Mouse (Mus musculus) Patski (cell line): ENCODE measurements around the gene Dab1. TPM values are rescaled to one million over a fixed set of nuclear protein-coding genes. Genes with fewer than 3 reads are reported as not detected.

Experiments used
- ATAC-seq: fragments of 100-300 bp; one replicate; pipeline ENCODE4 v1.8.0; 2021
- CTCF ChIA-PET: fragments of 350-600 bp; sonication (Branson Sonifier 250); formaldehyde crosslinking; loops from one replicate; lab custom pipeline; 2022; ENCODE audit warnings: inconsistent platforms; lab: Charles Lee
- POLR2A ChIA-PET: fragments of 350-600 bp; sonication (Branson Sonifier 250); formaldehyde crosslinking; loops from one replicate; lab custom pipeline; 2022; ENCODE audit warnings: antibody characterized with exemption, inconsistent platforms; lab: Charles Lee
- DNase-seq: peaks from one replicate; pipeline ENCODE4 v3.0.0-alpha.2; 2011; ENCODE audit warnings: low read depth, low spot score
- H3K27me3 ChIP-seq: fragments of 371-371 bp; one replicate; pipeline ENCODE4 v1.5.1; 2021
- CTCF ChIP-seq: fragments of 100-300 bp; IDR thresholded peaks from one replicate; pipeline ENCODE4 v1.5.1; 2021
- in situ Hi-C: fragments of 300-500 bp; cut with MboI; formaldehyde crosslinking; loops from 3 replicates; pipeline ENCODE4 v1.11.1; 2018; ENCODE audit warnings: low pct_unique_long_range_greater_than_20kb, mixed read lengths
- polyA plus RNA-seq: library from polyadenylated mRNA; unstranded; gene quantifications from one replicate; pipeline ENCODE4 v1.2.3, GENCODE M21; 2021

Dab1 gene
- polyA plus RNA-seq, 1 experiment from 2014 or later: 0.08 TPM

DNA sequence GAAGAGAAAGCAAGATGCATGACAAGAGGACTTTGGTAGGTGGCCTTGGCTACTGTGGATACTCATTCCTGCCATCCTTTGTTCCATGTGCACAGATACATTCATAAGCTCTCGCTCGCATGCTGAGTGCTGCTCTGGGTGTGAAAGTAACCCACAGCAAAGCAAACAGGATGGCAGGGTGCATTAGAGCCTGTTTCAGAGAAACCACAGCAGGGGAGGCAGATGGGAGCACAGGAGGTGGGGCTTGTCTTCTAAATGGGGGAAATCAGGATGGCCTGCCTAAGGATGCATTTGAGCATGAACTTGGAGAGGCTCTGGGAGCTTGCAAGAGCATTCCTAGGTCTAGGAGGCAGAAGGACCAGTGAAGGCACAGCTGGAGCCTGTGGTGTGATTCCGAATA, 820.5 kb downstream of the Dab1 start:
- no peak for ATAC-seq
- H3K27me3 ChIP-seq: no peaks in the 10 kb centered on the region
- ChIA-PET CTCF (no interaction called here), POLR2A (no interaction called here)
- no peak for TF ChIP-seq CTCF
- in situ Hi-C loops: no loop called here
- DNase-seq: no peak

DNA sequence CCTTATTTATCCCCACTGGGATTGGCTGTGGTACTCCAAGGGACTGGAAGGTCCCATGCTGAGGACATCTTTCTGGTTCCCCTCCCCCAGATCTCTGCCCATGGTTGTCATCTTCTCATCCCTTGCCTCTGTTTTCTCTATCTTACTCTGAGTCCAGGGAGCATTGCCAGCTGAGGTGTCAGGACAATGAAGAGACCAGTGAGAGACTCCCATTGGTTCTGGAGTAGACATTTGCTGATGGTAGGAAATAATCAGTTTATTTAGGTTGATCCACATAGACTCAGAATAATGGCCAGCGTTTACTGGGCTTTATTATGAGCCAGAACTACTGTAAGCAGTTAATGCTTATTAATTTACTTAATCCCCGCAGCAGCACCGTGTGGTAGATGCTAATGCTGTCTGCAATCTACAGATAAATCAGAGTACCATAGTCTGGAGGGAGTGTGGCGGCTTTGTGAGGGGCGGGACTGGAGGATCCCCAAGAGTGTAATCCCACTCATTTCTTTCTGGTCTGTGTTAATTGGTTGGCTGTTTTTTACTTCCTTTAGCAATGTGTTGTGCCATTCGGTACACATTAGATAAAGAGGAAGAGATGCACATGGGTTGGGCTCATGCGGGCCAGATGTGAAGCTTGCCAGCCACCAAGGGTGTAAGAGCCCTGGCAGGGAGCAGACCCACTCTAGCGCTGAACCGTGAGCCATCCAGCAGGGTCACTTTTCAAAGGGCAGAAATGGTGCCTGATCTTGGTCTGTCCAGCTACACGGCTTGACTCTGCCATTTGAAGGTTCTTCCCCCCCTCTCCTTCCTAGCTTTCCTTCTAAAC, 824.0 kb downstream of the Dab1 start:
- ATAC-seq (no peak), DNase-seq (no peak)
- TF ChIP-seq CTCF: no peak
- POLR2A ChIA-PET: no interaction called here
- H3K27me3 ChIP-seq: no peaks in the 10 kb centered on the region
- in situ Hi-C loops: no loop called here
- CTCF ChIA-PET: no interaction called here

- H3K27me3 ChIP-seq: no peaks in the 10 kb centered on the region
- CTCF ChIA-PET: no interaction called here
Observed at GRCm38 (mm10) chr4:104443775-104444174, 824.6 kb downstream of the Dab1 start.

DNA sequence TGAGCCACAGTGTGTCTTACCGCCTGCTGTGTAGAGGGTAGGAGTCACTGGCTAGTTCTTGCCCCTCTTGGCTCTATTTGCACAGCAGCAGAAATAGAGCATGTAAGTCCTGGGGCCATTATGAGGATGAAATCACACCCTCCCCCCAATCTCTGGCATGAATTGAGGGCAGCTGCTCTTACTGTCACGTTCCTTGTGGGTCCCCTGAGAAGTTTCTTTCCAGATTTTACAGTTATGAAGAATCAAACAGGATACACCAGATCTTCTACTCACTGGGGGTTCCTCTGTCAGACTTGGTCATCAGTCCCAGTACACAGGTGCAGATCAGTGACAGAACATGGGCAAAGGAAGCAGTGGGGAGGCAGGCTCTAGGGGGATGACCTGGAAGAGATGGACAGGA, 825.8 kb downstream of the Dab1 start:
- ChIA-PET CTCF (no interaction called here), POLR2A (no interaction called here)
- DNase-seq: no peak
- no peaks in the 10 kb centered on the region for H3K27me3 ChIP-seq
- in situ Hi-C loops: no loop called here
- no peak for TF ChIP-seq CTCF
- no peak for ATAC-seq

More at GRCm38 (mm10) chr4:104443775-104444174, 824.6 kb downstream of the Dab1 start:
- DNase-seq (no peak), ATAC-seq (no peak)
- POLR2A ChIA-PET: no interaction called here
- TF ChIP-seq CTCF: no peak
- in situ Hi-C loops: no loop called here

- in situ Hi-C loops: no loop called here
- no peaks in the 10 kb centered on the region for H3K27me3 ChIP-seq
- ChIA-PET POLR2A (no interaction called here), CTCF (no interaction called here)
- ATAC-seq: no peak
- no peak for DNase-seq
- no peak for TF ChIP-seq CTCF
Observed at GRCm38 (mm10) chr4:104448199-104448598, 829.0 kb downstream of the Dab1 start.

GRCm38 (mm10) chr4:104450645-104451044, 831.5 kb downstream of the Dab1 start:
- no peak for DNase-seq
- POLR2A ChIA-PET: no interaction called here

GRCm38 (mm10) chr4:104452587-104452986, 833.4 kb downstream of the Dab1 start:
- DNase-seq: no peak
- ChIA-PET POLR2A (no interaction called here), CTCF (no interaction called here)
- ATAC-seq: no peak
- H3K27me3 ChIP-seq: no peaks in the 10 kb centered on the region
- in situ Hi-C loops: no loop called here
- no peak for TF ChIP-seq CTCF

More at GRCm38 (mm10) chr4:104450645-104451044, 831.5 kb downstream of the Dab1 start:
- in situ Hi-C loops: no loop called here
- no peak for TF ChIP-seq CTCF
- H3K27me3 ChIP-seq: no peaks in the 10 kb centered on the region
- no peak for ATAC-seq
- CTCF ChIA-PET: no interaction called here

- POLR2A ChIA-PET: no interaction called here
- H3K27me3 ChIP-seq: no peaks in the 10 kb centered on the region
- no peak for ATAC-seq
- no peak for DNase-seq
- CTCF ChIA-PET: interaction anchor here (1.5 kb wide), 1 partner anchor 36 kb away, joined by 3 read pairs; no protein-coding TSS in a partner anchor
- in situ Hi-C loops: no loop called here
- TF ChIP-seq CTCF: no peak
Observed at GRCm38 (mm10) chr4:104455151-104455550, 836.0 kb downstream of the Dab1 start.

DNA sequence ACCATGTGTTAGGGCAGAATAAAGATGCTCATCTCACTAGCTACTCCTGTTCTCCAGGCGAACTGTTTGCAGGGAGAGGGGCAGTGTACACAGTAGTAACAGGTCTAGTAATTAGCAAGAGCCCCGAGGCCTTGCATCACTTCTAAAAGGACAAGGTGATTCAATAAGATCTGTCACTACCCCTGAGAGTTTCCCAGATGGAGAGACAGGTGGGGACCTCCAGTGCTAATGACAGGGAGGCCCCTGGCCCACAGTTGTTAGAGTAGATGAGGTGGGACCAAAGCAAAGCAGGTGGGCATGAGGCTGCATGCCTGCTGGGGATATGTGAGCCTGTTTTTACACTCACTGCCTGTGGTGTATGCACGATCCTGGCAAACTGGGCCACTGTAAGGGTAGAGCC, 836.6 kb downstream of the Dab1 start:
- ChIA-PET POLR2A (no interaction called here), CTCF (no interaction called here)
- no peaks in the 10 kb centered on the region for H3K27me3 ChIP-seq
- TF ChIP-seq CTCF: no peak
- ATAC-seq: no peak
- DNase-seq: no peak
- in situ Hi-C loops: no loop called here

- POLR2A ChIA-PET: no interaction called here
- DNase-seq: no peak
- CTCF ChIA-PET: no interaction called here
- in situ Hi-C loops: no loop called here
- TF ChIP-seq CTCF: no peak
- H3K27me3 ChIP-seq: no peaks in the 10 kb centered on the region
- no peak for ATAC-seq
Observed at GRCm38 (mm10) chr4:104456173-104456873, 837.2 kb downstream of the Dab1 start.

DNA sequence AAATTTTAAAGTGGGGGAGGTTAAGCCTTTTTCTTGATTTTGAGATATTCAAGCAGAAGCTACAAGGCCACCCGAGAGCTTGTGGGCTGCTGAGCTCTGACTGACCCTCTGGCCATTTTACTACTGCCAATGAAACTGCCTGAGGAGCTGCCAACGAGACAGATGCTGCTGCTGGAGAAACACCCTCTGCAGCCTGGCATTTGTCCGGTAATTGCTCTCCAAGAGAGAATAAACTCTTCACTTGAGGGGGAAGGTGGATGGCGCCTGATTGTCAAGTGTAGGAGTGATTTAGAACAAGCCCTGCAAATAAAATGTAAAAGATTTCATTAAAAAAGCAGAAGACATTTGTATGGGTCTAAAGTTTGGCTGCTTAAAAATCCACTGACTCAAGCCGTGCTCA, 839.6 kb downstream of the Dab1 start:
- in situ Hi-C loops: no loop called here
- ChIA-PET POLR2A (no interaction called here), CTCF (no interaction called here)
- TF ChIP-seq CTCF: no peak
- H3K27me3 ChIP-seq: no peaks in the 10 kb centered on the region
- ATAC-seq (no peak), DNase-seq (no peak)
